Mouse (Mus musculus) right cerebral cortex, postnatal 10 days (tissue): ENCODE data around the gene H2al1m.
"Not testable (repeated sequence)": the region's sequence is repeated elsewhere in the genome, so short reads cannot be mapped to it uniquely, and the experiment has no call there.

Experiments
- DNase-seq, 2 experiments: peaks; one replicate each; pipeline ENCODE4 v3.0.0; 2021; ENCODE audit warnings: low spot score in 2 of 2

H2al1m gene

DNA sequence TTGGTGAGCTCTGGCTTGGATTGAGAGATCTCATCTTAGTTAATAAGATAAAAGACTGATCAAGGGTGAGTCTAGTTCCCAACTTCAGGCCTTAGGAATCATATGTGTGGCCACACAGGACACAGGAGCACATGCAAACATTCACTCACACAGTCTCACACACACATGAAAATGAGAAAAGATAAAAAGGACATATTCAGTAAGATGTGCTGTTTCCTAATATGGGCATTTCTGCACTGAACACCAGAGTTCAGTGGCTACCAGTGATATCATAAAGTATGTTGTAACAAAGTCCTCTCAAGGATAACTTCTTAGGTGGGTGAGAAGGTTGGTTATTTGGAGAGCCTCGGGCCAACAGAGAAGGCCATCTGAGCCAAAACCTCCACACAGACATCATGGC is at the start of gene H2al1m:
Gene H2al1m, plus strand, starts transcription at position 301 of the 400 bp plus-strand sequence.
- not testable (repeated sequence) for DNase-seq

DNA sequence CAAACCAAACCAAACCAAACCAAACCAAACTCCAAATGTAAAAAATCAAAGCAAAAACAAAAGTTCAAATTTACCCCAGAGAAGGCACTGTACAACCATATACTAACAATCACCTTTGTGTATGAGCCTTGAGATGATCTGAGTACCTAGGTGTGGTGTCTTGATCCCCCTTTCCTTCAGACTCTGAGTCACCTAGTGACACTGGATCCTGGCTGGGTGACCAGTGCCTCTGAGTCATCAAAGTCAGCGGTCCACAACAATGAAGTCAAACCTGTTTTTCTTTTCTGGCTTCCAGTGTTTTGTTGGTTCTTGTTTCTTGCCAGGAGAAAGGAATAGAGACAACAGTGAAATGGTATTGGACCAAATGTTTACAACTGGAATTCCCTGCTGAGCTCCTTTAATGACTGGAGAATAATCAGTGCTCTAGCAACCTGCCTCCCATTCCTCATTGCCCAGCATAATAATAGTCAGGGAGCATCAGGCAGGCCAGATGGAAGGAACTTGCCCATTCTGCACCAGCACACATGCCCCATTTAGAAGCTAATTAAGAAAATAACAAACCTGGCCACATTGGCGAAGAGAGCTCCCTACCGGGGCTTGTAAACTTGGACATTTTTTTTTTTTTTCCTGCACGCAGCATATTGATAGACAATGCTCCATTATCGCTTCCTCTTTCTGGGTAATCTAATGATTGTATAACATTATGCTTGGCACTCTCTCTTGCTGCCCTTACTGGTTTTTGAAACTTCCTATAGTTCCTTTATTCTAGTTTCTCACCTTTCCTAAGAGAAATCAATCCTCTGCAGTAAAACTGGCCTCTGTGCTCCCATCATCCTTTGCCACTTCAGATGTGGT is 42.6 kb upstream of the H2al1m start:
- no peak for DNase-seq

DNA sequence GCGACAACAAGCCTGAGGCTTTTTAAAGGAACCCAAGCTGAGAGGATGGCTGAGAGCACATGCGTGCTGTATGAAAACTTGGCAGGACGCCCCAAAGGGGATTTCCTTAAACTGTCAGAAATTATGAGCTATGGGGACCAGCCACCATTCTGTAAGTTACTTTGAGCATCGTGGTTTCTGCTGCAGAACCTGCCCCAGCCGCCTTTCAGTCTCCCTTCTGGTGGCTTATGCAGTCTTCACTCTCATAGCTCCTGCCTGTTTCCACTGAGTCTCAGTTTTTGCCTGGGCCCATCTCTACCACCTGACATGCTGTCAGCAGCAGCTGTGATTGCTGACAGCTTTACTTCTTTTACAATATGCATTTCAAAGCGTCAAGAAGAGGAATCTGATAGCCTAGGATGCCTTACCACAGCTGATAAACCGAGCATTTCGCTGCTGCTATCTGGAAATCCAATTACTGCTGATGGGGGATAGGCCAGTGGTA is 40.1 kb upstream of the H2al1m start:
- peak; percentile 50 to 53 for DNase-seq

DNA sequence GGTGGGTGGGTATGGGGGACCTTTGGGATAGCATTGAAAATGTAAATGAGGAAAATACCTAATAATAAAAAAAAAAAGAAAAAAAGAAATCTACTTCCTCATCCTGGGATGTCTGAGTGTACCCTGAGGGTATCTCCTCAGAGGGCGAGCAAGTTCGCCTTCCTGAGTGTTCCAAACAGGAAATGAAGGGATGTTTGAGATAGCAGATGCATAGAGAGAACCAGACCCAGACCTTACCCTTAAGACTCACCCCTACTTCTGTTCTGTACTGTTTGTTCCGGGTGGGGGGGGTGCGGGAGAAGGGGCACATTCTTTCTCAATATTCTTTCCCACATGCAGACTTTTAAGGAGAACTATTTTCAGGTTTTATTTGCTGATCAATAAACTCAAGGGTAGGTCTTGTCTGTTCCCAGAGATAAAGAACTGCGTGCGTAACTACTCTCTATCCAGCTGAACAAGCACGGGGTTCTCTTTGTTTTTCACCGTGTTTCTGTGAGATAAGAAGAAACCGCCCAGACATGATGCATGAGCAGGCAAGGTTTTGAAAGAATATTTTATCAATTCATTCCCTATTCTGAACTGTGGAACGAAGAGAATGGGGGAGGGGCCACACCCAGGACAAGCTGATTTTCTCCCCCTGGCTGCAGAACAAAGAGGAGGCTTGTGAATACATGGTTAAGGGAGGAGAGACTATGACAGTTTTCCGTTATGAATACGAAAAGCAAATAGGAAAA is 38.8 kb upstream of the H2al1m start:
- DNase-seq: peak in 1 of 2 experiments; percentile 25

DNA sequence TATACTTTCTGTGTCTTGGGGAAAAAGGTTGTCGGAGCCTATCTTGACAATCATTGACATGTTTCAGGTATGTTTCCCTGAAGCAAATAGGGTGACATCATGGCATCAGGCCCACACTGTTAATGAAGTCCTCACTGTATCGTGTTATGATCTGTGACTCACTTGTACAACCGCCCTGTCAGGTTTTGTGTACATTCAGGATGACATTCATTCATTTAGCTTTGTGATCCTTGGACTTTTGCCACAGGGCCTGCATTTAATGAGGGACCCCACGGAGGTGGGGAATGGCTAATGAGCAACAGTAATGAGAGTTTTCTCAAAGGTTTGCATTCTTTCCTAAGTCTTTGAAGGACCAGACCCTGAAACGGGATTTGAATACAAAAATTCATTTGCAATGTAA is 34.7 kb upstream of the H2al1m start:
- no peak for DNase-seq

DNA sequence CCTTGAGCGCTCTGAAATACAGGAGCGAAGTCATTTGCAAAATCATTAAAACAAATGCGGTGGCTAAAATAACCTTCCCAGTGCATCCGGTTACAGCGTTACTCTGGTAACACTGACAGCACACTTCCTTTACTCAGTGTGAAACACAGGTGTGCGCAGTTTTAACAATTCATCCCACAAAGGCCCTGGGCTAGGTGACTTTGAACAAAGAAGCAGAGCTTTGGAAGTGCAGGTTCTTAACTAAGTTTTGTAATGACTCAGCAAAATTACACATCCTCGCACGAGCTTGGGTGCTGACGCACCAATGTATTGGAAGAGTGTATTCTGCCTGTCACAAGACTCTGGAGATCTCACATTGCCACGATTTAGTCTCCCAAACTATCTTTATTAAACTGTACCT is 29.6 kb upstream of the H2al1m start:
- no peak for DNase-seq

DNA sequence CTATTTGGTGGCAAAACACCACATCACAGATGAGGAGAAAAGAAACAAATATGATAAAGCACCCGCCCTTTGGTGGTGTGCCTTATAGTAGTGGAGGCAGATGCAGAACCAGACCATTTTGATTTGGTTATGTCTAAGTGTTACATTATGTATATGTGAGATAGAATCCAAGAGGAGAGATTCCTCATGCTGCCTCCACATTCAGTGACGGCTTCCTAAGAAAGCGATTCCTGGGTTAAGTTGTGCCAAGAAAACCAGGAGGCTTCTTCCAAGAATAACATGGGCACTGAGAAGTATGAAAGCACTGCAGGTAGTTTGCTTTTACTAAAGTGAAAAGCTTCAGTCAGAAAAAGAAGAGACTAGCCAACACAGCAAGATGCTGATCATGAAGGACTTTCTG is 28.7 kb upstream of the H2al1m start:
- DNase-seq: no peak

DNA sequence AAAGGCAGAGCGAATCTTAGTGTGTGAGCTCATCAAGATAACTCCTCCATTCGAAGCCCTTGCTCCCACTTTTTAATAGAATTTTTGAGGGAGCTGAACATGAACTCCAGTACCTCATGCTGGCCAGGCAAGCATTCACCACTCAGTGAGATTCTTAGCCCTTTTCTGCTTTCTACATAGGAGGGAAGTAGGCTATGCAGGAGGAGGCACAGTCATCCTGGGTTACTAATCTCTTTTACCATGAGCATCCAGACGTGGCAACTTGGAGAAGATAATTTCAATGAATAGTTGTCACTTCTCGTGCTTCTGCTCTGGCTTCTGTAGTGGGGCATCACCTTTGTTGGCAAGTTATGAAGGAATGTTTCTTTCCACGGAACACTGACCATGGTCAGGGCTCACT is 26.8 kb upstream of the H2al1m start, which contains the start of gene Gm14862:
Gene Gm14862, minus strand, starts transcription at position 134 of the 400 bp plus-strand sequence.
- DNase-seq: no peak

DNA sequence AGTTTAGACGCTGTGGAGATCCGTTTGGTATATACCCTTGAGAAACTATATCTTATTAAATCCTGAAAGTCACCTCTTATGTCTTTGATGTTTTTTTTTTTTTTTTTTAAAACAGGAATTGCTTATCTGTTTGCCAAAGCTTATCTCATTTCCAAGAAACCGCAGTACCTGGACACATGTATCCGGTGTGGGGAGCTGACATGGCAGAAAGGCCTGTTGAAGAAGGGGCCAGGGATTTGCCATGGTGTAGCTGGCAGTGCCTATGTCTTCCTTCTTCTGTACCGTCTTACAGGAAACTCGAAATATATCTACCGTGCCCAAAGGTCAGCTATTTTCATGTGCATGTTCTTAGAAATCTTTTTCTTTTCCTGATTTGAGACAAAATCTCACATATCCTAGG is 25.7 kb upstream of the H2al1m start:
- DNase-seq: no peak

DNA sequence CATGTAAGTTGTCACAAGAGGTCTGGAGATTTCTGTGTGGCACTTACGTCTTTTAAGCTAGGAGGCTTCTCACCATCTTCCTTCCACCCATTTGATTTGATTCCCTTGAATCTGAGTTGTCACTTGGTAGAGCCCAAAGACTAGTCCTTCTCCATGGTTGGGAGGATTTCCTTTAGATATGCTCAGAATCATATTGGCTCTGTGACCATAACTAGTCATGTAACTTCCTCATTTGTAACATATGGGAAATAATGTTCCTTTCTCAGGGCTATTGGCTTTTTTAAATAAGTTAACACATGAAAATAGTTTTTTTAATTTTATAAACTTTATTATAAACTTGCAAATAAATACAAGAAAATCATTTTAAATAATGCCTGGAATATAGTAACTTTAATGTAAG is 24.3 kb upstream of the H2al1m start:
- DNase-seq: no peak

DNA sequence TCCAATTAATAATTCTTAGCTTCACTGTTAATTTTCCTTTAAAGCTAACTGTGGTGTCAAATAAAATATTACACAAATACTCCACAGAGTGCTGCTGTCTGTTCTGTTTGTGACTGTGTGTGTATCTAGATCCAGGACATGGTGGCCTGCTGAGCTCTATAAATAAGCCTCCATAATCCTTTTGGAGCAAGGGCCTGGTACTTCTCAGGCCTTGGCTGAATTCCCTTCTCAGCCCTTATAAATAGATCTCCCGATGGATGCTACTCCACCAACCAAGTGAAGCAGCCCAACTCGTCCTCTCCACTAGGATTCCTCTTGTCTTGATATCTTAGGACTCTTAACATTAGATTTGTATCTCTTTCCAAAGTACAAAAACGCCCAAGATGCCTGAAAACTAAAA is 12.5 kb upstream of the H2al1m start:
- DNase-seq: no peak

DNA sequence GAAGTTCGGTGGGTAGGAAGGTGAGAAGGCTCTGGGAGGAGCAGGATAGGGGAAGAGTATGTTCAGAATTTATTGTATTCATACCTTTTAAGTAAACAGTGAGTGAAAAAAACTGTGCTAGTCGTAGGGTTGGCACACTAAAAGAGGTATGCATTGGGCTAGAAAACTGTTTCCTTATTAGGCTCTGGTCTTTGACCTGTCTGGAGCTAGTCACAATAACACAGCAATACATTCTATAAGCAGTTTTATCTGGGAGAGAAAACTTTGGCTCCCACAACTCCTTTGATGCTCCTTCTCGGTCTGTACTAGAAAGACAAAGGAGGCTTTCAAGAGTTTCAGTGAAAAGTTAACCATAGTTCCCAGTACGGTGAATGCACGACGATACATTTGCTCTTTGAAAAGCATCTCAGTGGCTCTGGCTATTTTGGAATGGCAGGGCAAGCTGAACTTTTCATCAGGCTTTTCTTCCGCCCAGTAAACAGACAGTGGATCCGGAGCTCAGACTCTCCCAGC is 11.6 kb upstream of the H2al1m start:
- DNase-seq: no peak

DNA sequence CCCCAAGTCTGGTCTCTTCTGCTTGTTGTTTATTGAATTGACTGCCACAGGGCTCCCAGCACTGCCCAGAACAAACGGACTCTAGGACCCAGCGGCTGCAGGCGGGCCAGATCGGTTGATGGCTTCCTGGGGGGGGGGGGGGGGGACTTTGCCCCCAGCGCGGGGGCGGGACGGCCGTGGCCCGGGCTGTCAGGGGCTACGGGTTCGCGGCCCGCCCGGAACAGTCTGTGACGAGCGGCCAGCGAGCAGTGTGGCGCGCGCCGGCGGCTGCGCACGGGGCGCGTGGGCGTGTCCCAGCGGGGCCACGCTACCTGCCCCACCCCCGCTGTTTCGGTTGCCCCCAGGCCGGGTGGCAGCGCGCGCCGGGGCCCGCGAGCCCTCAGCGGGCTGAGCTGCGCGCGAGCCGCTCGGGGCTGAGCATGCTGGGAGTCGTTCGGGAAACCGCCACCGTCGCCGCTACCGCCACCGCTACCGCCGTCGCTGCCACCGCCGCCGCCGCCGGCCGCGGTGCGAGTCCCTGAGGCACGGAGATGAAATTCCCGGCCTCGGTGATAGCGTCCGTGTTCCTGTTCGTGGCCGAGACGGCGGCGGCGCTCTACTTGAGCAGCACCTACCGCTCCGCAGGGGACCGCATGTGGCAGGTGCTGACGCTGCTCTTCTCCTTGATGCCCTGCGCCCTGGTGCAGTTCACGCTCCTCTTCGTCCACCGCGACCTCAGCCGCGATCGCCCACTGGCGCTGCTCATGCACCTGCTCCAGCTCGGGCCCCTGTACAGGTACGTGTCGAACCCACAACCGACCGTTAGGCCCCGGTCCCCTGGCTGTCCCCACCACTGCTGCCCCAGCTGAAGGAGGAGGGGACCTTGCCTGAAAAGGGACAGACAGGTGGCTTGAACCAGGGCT is 10.9 kb upstream of the H2al1m start, which contains the start of gene Xk:
Gene Xk, plus strand, starts transcription at position 297 of the 902 bp plus-strand sequence.
- DNase-seq: peak; percentile 48 to 52

DNA sequence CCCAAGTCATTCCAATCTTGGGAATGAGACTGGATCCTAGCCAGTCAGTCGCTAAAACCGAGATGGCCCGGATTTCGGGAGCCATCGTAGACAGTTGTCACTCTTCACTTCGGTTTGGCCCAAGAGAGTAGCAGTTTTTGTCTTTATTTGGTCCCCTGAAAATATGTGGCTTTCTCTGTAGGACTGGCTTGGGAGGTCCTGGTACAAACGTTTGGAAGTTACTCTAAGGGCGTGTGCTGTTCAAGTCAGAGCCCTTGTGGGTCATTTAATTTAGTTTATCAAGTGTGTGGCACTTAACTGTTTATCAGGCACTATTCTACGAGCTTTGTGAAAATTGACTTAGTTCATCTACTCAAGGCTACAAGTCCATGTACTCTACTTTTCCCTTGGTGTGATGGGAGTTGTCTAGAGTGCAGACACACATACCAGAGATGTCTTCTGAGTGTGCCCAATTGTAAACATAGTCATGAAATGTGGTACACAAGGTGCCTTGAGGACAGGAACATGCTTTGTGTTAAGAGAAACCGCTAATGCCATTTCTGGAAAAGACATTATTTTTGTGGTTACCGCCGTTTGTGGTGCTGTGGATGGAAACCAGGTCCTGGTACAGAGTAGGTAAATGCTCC is 10.1 kb upstream of the H2al1m start:
- no peak for DNase-seq

DNA sequence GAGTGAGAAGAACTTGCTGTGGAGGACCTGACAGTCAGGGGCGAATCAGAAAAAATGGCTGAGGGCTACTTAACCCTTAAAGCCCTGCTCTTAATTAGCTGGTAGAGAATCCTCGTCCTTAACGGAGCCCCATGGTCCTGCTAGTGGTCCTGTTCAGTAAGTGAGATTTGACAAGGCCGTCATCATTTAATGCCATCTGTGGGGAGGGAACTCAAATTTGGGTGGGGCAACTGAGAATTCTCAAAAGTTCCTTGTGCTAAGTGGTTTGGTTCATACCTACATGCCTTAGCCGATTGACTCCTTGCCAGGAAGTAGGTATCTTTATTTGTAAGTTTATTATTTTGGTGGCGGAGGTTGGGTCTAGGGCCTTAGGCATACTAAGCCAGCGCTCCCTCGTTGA is 9.2 kb upstream of the H2al1m start:
- no peak for DNase-seq

DNA sequence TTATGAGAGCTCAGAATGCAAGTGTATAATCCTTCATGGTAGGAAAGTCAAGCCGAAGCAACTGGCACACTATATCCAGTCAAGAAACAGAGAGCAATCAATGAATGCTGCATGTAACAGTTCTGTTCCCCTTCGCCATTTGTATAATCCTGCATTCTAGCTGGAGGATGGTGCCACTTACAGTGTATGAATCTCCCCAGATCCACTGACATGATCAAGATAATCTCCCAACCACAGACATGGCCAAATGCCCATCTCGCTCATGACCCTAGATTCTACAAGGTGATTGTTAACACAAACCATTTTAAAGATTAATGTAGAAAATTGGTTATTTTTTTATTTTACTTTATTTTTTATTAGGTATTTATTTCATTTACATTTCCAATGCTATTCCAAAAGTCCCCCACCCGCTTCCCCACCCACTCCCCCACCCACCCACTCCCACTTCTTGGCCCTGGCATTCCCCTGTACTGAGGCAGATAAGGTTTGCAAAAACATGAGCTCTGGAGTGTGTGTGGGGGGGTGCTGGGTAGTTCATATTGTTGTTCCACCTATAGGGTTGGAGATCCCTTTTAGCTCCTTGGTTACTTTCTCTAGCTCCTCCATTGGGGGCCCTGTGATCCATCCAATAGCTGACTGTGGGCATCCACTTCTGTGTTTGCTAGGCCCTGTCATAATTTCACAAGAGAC is 9.7 kb downstream of the H2al1m start:
- DNase-seq: not testable (repeated sequence)

DNA sequence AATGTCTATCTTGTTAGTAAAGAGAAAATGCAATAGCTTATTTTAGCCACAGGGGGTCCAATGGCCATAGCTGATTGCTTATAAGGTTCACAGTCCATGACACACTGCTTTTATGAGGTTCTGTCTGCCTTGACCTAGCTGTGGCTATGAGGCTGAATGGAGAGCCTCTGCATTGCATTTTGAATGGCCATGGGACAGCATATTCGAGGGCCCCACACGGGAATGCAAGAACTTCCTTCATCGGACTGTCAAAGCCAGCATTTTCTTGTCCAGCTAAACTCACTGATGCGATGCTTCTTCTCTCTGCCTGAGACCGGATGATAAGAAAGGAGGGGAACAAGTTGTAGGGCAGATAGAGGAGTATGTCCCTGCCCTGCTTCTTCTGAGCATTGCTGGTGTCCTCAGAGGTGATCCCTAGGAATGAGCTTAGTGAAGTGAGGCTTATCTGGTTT is 14.9 kb downstream of the H2al1m start:
- DNase-seq: no peak

DNA sequence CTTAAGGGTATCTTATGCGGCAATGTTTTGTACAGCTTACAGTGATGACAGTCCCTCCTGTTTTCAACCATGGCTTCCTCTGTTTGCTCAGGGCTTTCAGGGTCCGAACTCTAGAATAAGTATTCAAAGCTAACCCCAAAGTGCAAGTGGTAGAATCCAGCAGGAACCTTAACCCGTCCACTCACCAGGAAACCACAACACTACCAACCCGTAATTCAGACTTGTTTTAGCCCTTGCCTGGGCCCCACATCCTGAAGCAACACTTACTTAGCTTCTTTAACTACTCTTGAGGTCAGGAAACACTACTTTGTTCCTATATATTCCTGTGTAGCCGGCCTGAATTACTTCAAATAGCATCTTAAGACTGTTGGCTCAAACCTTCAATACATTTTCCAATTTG is 19.2 kb downstream of the H2al1m start:
- DNase-seq: no peak

DNA sequence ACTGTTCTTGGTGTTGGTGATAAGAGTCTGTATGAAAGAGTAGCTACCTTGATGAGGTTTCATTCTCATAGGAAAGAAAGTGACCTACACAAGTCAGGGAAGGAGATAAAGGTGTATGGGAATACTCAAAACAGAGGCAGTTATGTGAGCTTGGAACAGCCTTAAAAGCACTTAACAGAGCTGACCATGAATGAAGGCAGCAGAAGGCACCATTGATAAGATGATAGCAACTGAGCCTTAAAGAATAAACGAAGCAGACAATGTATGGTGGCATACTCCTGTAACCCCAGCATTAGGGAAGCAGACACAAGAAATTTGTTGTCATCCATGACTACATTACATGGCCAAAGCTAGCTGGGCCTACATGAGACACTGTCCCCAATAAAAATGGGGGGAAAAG is 19.9 kb downstream of the H2al1m start:
- DNase-seq: no peak

DNA sequence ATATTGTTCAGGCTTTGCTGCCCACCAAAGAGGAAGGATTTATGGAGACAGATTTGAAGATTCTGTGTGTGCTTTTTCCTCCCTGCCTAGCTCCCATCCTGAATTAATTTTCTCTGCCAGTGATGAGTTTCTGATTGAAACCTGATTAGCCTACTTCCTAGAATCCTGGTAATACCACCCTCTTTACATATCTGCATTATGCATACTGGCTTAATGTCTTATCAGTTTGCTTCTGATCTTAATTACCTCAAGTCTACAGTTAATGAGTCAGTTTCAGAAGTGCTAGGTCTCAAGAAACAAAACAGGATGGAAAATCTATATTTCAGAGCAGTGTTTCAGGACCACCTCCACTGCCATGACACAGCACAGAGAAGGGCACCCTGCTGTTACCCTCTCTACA is 32.9 kb downstream of the H2al1m start:
- not testable (repeated sequence) for DNase-seq
